Mouse (Mus musculus) CH12.LX (cell line): Measurements from ENCODE around the gene Ice2. TPM values are rescaled to one million over a fixed set of nuclear protein-coding genes. Genes with fewer than 3 reads are reported as not detected.

ENCODE experiments used
- DNase-seq: peaks from one replicate; pipeline ENCODE4 v3.0.0-alpha.2; 2013; ENCODE audit errors: extremely low read depth
- H3K27ac ChIP-seq: 2 replicates; pipeline ENCODE4 v1.5.1; 2012; ENCODE audit warnings: low read depth, mild to moderate bottlenecking, control low read depth, moderate library complexity; ENCODE audit not compliant: insufficient read depth
- H3K27me3 ChIP-seq: replicated peaks from 2 replicates; pipeline ENCODE3; 2012; ENCODE audit warnings: inconsistent platforms
- H3K36me3 ChIP-seq, 2 experiments: replicated peaks in 1 of 2; 2 replicates each; pipeline versions ENCODE3 to v1.6.1; 2012; ENCODE audit warnings: inconsistent platforms in 1 of 2, low read length in 1 of 2, mild to moderate bottlenecking in 1 of 2, mixed read lengths in 1 of 2, moderate library complexity in 1 of 2; ENCODE audit not compliant: control insufficient read depth in 1 of 2, insufficient read depth in 1 of 2
- H3K4me1 ChIP-seq, 2 experiments: 2 replicates each; pipeline ENCODE4 v1.6.1; 2012; ENCODE audit warnings: inconsistent platforms in 1 of 2, moderate library complexity in 1 of 2; ENCODE audit not compliant: insufficient read depth in 2 of 2, control insufficient read depth in 1 of 2
- H3K4me2 ChIP-seq: 2 replicates; pipeline ENCODE4 v1.6.1; 2012; ENCODE audit warnings: low read depth, mild to moderate bottlenecking, control low read depth; ENCODE audit not compliant: poor library complexity, insufficient read depth, severe bottlenecking
- H3K4me3 ChIP-seq, 3 experiments: fragments of 150-350 bp in 1 of 3; sonication (generic) in 1 of 3; replicated peaks in 1 of 3; 2 replicates each; pipeline versions ENCODE3 to v1.5.1; 2011 to 2012; ENCODE audit warnings: low read depth in 2 of 3, low read length in 2 of 3, mild to moderate bottlenecking in 2 of 3, moderate library complexity in 2 of 3, control low read depth in 1 of 3, improper control_type of control experiment in 1 of 3, inconsistent platforms in 1 of 3, mixed read lengths in 1 of 3; ENCODE audit not compliant: poor library complexity in 1 of 3
- H3K79me2 ChIP-seq: replicated peaks from 2 replicates; pipeline ENCODE4 v1.6.1; 2012; ENCODE audit warnings: mild to moderate bottlenecking, moderate library complexity; ENCODE audit not compliant: control insufficient read depth, poor library complexity, insufficient read depth, severe bottlenecking; ENCODE audit errors: extremely low read depth
- H3K9ac ChIP-seq: 2 replicates; pipeline ENCODE4 v1.6.1; 2012; ENCODE audit warnings: low read depth, mild to moderate bottlenecking, control low read depth, moderate library complexity; ENCODE audit not compliant: insufficient read depth
- H3K9me3 ChIP-seq: replicated peaks from 2 replicates; pipeline ENCODE3; 2012; ENCODE audit warnings: low read length, inconsistent platforms, mixed read lengths
- BHLHE40 ChIP-seq: IDR thresholded peaks from 2 replicates; pipeline ENCODE4 v1.6.1; 2011; ENCODE audit warnings: mild to moderate bottlenecking, low read depth, low read length, improper control_type of control experiment
- CHD1 ChIP-seq: IDR thresholded peaks from 2 replicates; pipeline ENCODE4 v1.6.1; 2012; ENCODE audit warnings: low read depth, low read length, improper control_type of control experiment, inconsistent platforms
- CHD2 ChIP-seq: IDR thresholded peaks from 2 replicates; pipeline ENCODE4 v1.6.1; 2011; ENCODE audit warnings: low read length, improper control_type of control experiment
- CTCF ChIP-seq, 2 experiments: IDR thresholded peaks in 1 of 2; conservative IDR thresholded peaks in 1 of 2; 2 replicates each; pipeline ENCODE4 v1.5.1; 2011 to 2012; ENCODE audit warnings: low read depth in 2 of 2, low read length in 2 of 2, improper control_type of control experiment in 1 of 2, inconsistent platforms in 1 of 2, mild to moderate bottlenecking in 1 of 2, moderate library complexity in 1 of 2
- E2F4 ChIP-seq: IDR thresholded peaks from 2 replicates; pipeline ENCODE4 v1.6.1; 2011; ENCODE audit warnings: low read depth, low read length, improper control_type of control experiment; ENCODE audit not compliant: insufficient replicate concordance
- ELF1 ChIP-seq: IDR thresholded peaks from 2 replicates; pipeline ENCODE4 v1.6.1; 2014; ENCODE audit warnings: low read depth, mild to moderate bottlenecking, inconsistent platforms, low read length, improper control_type of control experiment
- EP300 ChIP-seq: IDR thresholded peaks from 2 replicates; pipeline ENCODE4 v1.6.1; 2011; ENCODE audit warnings: low read length, improper control_type of control experiment
- ETS1 ChIP-seq: conservative IDR thresholded peaks from 2 replicates; pipeline ENCODE4 v1.6.1; 2012; ENCODE audit warnings: low read depth, mild to moderate bottlenecking, inconsistent platforms, low read length, improper control_type of control experiment, moderate library complexity
- GABPA ChIP-seq: IDR thresholded peaks from 2 replicates; pipeline ENCODE4 v1.6.1; 2012; ENCODE audit warnings: low read depth, low read length, improper control_type of control experiment, inconsistent platforms; ENCODE audit not compliant: insufficient replicate concordance
- HCFC1 ChIP-seq: IDR thresholded peaks from 2 replicates; pipeline ENCODE4 v1.6.1; 2012; ENCODE audit warnings: low read depth, mild to moderate bottlenecking, inconsistent platforms, low read length, improper control_type of control experiment
- IRF4 ChIP-seq: IDR thresholded peaks from 2 replicates; pipeline ENCODE4 v1.6.1; 2014; ENCODE audit warnings: low read depth, mild to moderate bottlenecking, inconsistent platforms, low read length, improper control_type of control experiment
- JUN ChIP-seq: IDR thresholded peaks from 2 replicates; pipeline ENCODE4 v1.6.1; 2011; ENCODE audit warnings: low read depth, mild to moderate bottlenecking, low read length, improper control_type of control experiment, moderate library complexity; ENCODE audit not compliant: insufficient read depth
- JUND ChIP-seq: conservative IDR thresholded peaks from 2 replicates; pipeline ENCODE4 v1.6.1; 2011; ENCODE audit warnings: low read depth, low read length, improper control_type of control experiment
- KAT2A ChIP-seq: IDR thresholded peaks from 2 replicates; pipeline ENCODE4 v1.6.1; 2012; ENCODE audit warnings: low read length, improper control_type of control experiment, inconsistent platforms; ENCODE audit not compliant: insufficient replicate concordance
- MAFK ChIP-seq: IDR thresholded peaks from 2 replicates; pipeline ENCODE4 v1.6.1; 2011; ENCODE audit warnings: low read length, improper control_type of control experiment; ENCODE audit not compliant: insufficient replicate concordance
- MAZ ChIP-seq: IDR thresholded peaks from 2 replicates; pipeline ENCODE4 v1.6.1; 2012; ENCODE audit warnings: low read depth, mild to moderate bottlenecking, inconsistent platforms, low read length, improper control_type of control experiment, moderate library complexity
- MEF2A ChIP-seq: IDR thresholded peaks from 2 replicates; pipeline ENCODE4 v1.6.1; 2014; ENCODE audit warnings: low read depth, mild to moderate bottlenecking, inconsistent platforms, low read length, improper control_type of control experiment, borderline replicate concordance
- MXI1 ChIP-seq: IDR thresholded peaks from 2 replicates; pipeline ENCODE4 v1.6.1; 2011; ENCODE audit warnings: mild to moderate bottlenecking, low read depth, low read length, improper control_type of control experiment
- NELFE ChIP-seq: IDR thresholded peaks from 2 replicates; pipeline ENCODE4 v1.6.1; 2011; ENCODE audit warnings: low read depth, low read length, improper control_type of control experiment
- NRF1 ChIP-seq: IDR thresholded peaks from 2 replicates; pipeline ENCODE4 v1.6.1; 2014; ENCODE audit warnings: low read depth, mild to moderate bottlenecking, inconsistent platforms, low read length, improper control_type of control experiment, moderate library complexity
- PAX5 ChIP-seq: IDR thresholded peaks from 2 replicates; pipeline ENCODE4 v1.6.1; 2012; ENCODE audit warnings: low read length, inconsistent platforms, mixed read lengths
- POLR2A ChIP-seq: IDR thresholded peaks from 2 replicates; pipeline ENCODE4 v1.6.1; 2011; ENCODE audit warnings: low read depth, mild to moderate bottlenecking, improper control_type of control experiment, low read length
- POLR2AphosphoS2 ChIP-seq: IDR thresholded peaks from 2 replicates; pipeline ENCODE4 v1.6.1; 2011; ENCODE audit warnings: low read depth, low read length, improper control_type of control experiment
- RAD21 ChIP-seq: IDR thresholded peaks from 2 replicates; pipeline ENCODE4 v1.6.1; 2011; ENCODE audit warnings: low read depth, mild to moderate bottlenecking, low read length, improper control_type of control experiment, moderate library complexity
- SIN3A ChIP-seq: IDR thresholded peaks from 2 replicates; pipeline ENCODE4 v1.6.1; 2012; ENCODE audit warnings: low read length, improper control_type of control experiment, inconsistent platforms
- SMC3 ChIP-seq: IDR thresholded peaks from 2 replicates; pipeline ENCODE4 v1.6.1; 2011; ENCODE audit warnings: low read depth, low read length, improper control_type of control experiment
- TBP ChIP-seq: conservative IDR thresholded peaks from 2 replicates; pipeline ENCODE4 v1.6.1; 2011; ENCODE audit warnings: low read depth, low read length, improper control_type of control experiment
- TCF12 ChIP-seq: IDR thresholded peaks from 2 replicates; pipeline ENCODE4 v1.6.1; 2014; ENCODE audit warnings: low read depth, mild to moderate bottlenecking, inconsistent platforms, low read length, improper control_type of control experiment
- USF1 ChIP-seq: IDR thresholded peaks from 2 replicates; pipeline ENCODE4 v1.6.1; 2014; ENCODE audit warnings: low read depth, mild to moderate bottlenecking, inconsistent platforms, low read length, improper control_type of control experiment
- ZC3H11A ChIP-seq: IDR thresholded peaks from 2 replicates; pipeline ENCODE4 v1.6.1; 2012; ENCODE audit warnings: low read depth, mild to moderate bottlenecking, inconsistent platforms, low read length, improper control_type of control experiment
- ZKSCAN1 ChIP-seq: IDR thresholded peaks from 2 replicates; pipeline ENCODE4 v1.6.1; 2012; ENCODE audit warnings: low read depth, inconsistent platforms, low read length, improper control_type of control experiment, borderline replicate concordance
- ZMIZ1 ChIP-seq: IDR thresholded peaks from 2 replicates; pipeline ENCODE4 v1.6.1; 2012; ENCODE audit warnings: low read depth, mild to moderate bottlenecking, inconsistent platforms, low read length, improper control_type of control experiment
- ZNF384 ChIP-seq: IDR thresholded peaks from 2 replicates; pipeline ENCODE4 v1.6.1; 2012; ENCODE audit warnings: low read depth, low read length, improper control_type of control experiment, inconsistent platforms
- dilution Hi-C: fragments of 300-500 bp; cut with MboI; formaldehyde crosslinking; loops from 2 replicates; pipeline ENCODE4 v1.14.3; 2020; ENCODE audit warnings: low sequenced_read_pairs; ENCODE audit not compliant: extremely low pct_unique_long_range_greater_than_20kb, extremely low pct_ligation_motif_present
- in situ Hi-C: fragments of 300-500 bp; cut with MboI; formaldehyde crosslinking; loops from 3 replicates; pipeline ENCODE4 v1.14.3; 2019; ENCODE audit warnings: low sequenced_read_pairs, low pct_ligation_motif_present, low pct_unique_long_range_greater_than_20kb, mixed read lengths
- polyA plus RNA-seq: library from polyadenylated mRNA; unstranded; fragments of >175 nt; gene quantifications from 2 replicates; pipeline ENCODE4 v1.2.1, GENCODE M21; 2012; ENCODE audit warnings: low read depth; ENCODE audit not compliant: insufficient read length
- total RNA-seq, 2 experiments: library from RNA; depleted of rRNA; stranded (reverse); fragments of 300-350 nt in 1 of 2; fragments of >200 nt in 1 of 2; gene quantifications; 2 replicates each; pipeline ENCODE4 v1.2.3; 2012 to 2014

Ice2 gene
- total and polyA plus RNA-seq, 3 experiments = 13.3 to 23.1 (median 14.9) TPM

DNA sequence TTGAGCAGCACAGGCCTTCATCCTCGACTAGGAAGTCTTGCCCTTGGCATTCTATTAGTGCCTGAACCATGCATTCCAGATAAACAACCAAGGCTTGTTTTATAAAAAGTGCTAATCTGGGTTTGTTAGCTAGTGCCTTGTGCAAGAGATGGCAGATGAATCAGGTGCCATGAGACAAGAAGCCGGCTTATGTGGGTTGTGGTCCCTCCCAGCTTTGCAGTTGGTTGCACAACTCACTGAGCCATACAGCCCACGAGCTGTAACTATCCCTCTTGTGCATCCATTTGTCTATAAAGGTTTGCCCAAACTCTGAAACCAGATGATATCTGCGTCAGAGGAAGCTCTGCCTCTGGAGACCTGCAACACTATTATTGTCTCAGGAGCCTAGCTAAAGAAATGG is 30.7 kb upstream of the Ice2 start:
- peaks cover 0 to 16% of the 10 kb centered on the region in 2 experiments for H3K36me3 ChIP-seq
- no peak for DNase-seq

DNA sequence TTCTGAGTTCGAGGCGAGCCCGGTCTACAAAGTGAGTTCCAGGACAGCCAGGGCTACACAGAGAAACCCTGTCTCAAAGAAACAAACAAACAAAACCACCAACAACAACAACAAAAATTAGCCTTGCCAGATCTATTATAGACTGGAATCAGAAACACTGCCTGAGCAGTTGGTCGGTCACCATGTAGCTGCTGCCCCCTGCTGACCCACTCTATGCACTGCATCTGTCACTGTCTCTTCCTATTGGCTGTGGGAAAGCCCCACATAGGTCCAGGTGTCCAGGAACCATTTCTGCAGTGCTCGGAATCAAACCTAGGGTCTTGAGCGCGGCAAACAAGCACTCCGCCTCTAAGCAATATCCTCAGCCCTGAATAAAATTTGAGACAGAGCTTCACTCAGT is 29.6 kb upstream of the Ice2 start:
- no peak overlapping the region for H3K9ac ChIP-seq
- no peaks in the 10 kb centered on the region for H3K27me3 ChIP-seq
- H3K4me3 ChIP-seq = no peak overlapping the region
- H3K9me3 ChIP-seq = no peaks in the 10 kb centered on the region
- TF ChIP-seq MAFK = no peak
- TF ChIP-seq RAD21 = peak; percentile 71
- no peak for TF ChIP-seq POLR2AphosphoS2
- TF ChIP-seq PAX5 = no peak
- no peak for TF ChIP-seq SIN3A
- TF ChIP-seq JUND = no peak
- no peak for TF ChIP-seq ZNF384
- no peak for TF ChIP-seq CHD1
- TF ChIP-seq E2F4 = no peak
- TF ChIP-seq MEF2A = no peak
- no peak for TF ChIP-seq USF1
- TF ChIP-seq ZC3H11A = no peak
- no peak for TF ChIP-seq ZKSCAN1
- TF ChIP-seq JUN = no peak
- TF ChIP-seq ELF1 = no peak
- TF ChIP-seq KAT2A = no peak
- no peak for TF ChIP-seq BHLHE40
- TF ChIP-seq NELFE = no peak
- TF ChIP-seq MAZ = no peak
- TF ChIP-seq SMC3 = peak; percentile 68
- TF ChIP-seq EP300 = no peak
- TF ChIP-seq POLR2A = no peak
- no peak for TF ChIP-seq NRF1
- TF ChIP-seq ZMIZ1 = no peak
- peak; percentile 44; the same call in 1 of the 2 replicates for TF ChIP-seq TCF12
- TF ChIP-seq CTCF (conservative IDR thresholded peaks at IDR 0.05 in 1 of 2, IDR thresholded peaks at IDR 0.05 in 1 of 2; ENCODE audit: low read depth in 2 of 2, low read length in 2 of 2) = peak; percentile 71 to 81
- no peak for TF ChIP-seq IRF4
- TF ChIP-seq GABPA = no peak
- H3K79me2 ChIP-seq = no peaks in the 10 kb centered on the region
- in situ Hi-C loops (no loop called here), dilution Hi-C loops (no loop called here)
- DNase-seq = peak; percentile 57
- no peak overlapping the region for H3K4me2 ChIP-seq
- peaks cover 0 to 12% of the 10 kb centered on the region in 2 experiments; a peak in 2 of 4 replicates for H3K4me1 ChIP-seq
- H3K27ac ChIP-seq = no peak overlapping the region
- peaks cover 0 to 14% of the 10 kb centered on the region in 2 experiments for H3K36me3 ChIP-seq

More for the DNA sequence above, 30.7 kb upstream of the Ice2 start:
- TF ChIP-seq ETS1 = no peak
- no peak for TF ChIP-seq ZNF384
- no peak for TF ChIP-seq TBP
- no peak for TF ChIP-seq NELFE
- TF ChIP-seq HCFC1 = no peak
- no peak for TF ChIP-seq NRF1
- no peak for TF ChIP-seq BHLHE40
- TF ChIP-seq MAFK = no peak
- TF ChIP-seq CHD2 = no peak
- TF ChIP-seq MXI1 = no peak
- Histone ChIP-seq H3K4me1 (peaks cover 0 to 12% of the 10 kb centered on the region in 2 experiments; a peak in 2 of 4 replicates), H3K27ac (no peak overlapping the region), H3K27me3 (no peaks in the 10 kb centered on the region), H3K79me2 (no peaks in the 10 kb centered on the region), H3K4me2 (no peak overlapping the region), H3K9me3 (no peaks in the 10 kb centered on the region), H3K4me3 (no peak overlapping the region), H3K9ac (no peak overlapping the region)
- in situ Hi-C loops = no loop called here
- dilution Hi-C loops = no loop called here
